Mouse (Mus musculus) MEL (cell line): Measurements from ENCODE around the gene Sgsm3.

Experiments
- CTCF ChIP-seq, 3 experiments: IDR thresholded peaks in 2 of 3; conservative IDR thresholded peaks in 1 of 3; 2 replicates each; pipeline ENCODE4 v1.5.1; 2011 to 2012; ENCODE audit warnings: low read length in 3 of 3, low read depth in 2 of 3, mild to moderate bottlenecking in 2 of 3, improper control_type of control experiment in 1 of 3, inconsistent platforms in 1 of 3, mixed read lengths in 1 of 3, moderate library complexity in 1 of 3; ENCODE audit not compliant: control insufficient read depth in 1 of 3, insufficient read depth in 1 of 3, poor library complexity in 1 of 3, severe bottlenecking in 1 of 3
- ELF1 ChIP-seq: IDR thresholded peaks from 2 replicates; pipeline ENCODE4 v1.6.1; 2014; ENCODE audit warnings: low read depth, mild to moderate bottlenecking, inconsistent platforms, low read length, improper control_type of control experiment, moderate library complexity
- EP300 ChIP-seq, 2 experiments: IDR thresholded peaks; 2 replicates each; pipeline ENCODE4 v1.6.1; 2011; ENCODE audit warnings: improper control_type of control experiment in 2 of 2, low read length in 2 of 2, low read depth in 1 of 2, mild to moderate bottlenecking in 1 of 2
- MAFK ChIP-seq: IDR thresholded peaks from 2 replicates; pipeline ENCODE4 v1.6.1; 2011; ENCODE audit warnings: low read depth, mild to moderate bottlenecking, low read length, improper control_type of control experiment, borderline replicate concordance
- MAX ChIP-seq: IDR thresholded peaks from 2 replicates; pipeline ENCODE4 v1.6.1; 2011; ENCODE audit warnings: low read length, improper control_type of control experiment
- MAZ ChIP-seq: IDR thresholded peaks from 2 replicates; pipeline ENCODE4 v1.6.1; 2012; ENCODE audit warnings: low read depth, mild to moderate bottlenecking, inconsistent platforms, low read length, improper control_type of control experiment
- NRF1 ChIP-seq: IDR thresholded peaks from 2 replicates; pipeline ENCODE4 v1.6.1; 2014; ENCODE audit warnings: low read depth, mild to moderate bottlenecking, inconsistent platforms, low read length, improper control_type of control experiment, moderate library complexity; ENCODE audit not compliant: poor library complexity, insufficient read depth, severe bottlenecking
- POLR2A ChIP-seq, 2 experiments: IDR thresholded peaks; 2 replicates each; pipeline ENCODE4 v1.6.1; 2011 to 2012; ENCODE audit warnings: low read length in 2 of 2, mild to moderate bottlenecking in 2 of 2, control low read depth in 1 of 2, improper control_type of control experiment in 1 of 2, low read depth in 1 of 2, moderate library complexity in 1 of 2; ENCODE audit not compliant: control insufficient read depth in 1 of 2, insufficient read depth in 1 of 2, poor library complexity in 1 of 2
- SMC3 ChIP-seq: IDR thresholded peaks from 2 replicates; pipeline ENCODE4 v1.6.1; 2011; ENCODE audit warnings: low read depth, low read length, improper control_type of control experiment
- TCF12 ChIP-seq: IDR thresholded peaks from 2 replicates; pipeline ENCODE4 v1.6.1; 2014; ENCODE audit warnings: low read depth, mild to moderate bottlenecking, inconsistent platforms, low read length, improper control_type of control experiment, moderate library complexity
- USF1 ChIP-seq: IDR thresholded peaks from 2 replicates; pipeline ENCODE4 v1.6.1; 2014; ENCODE audit warnings: low read depth, mild to moderate bottlenecking, inconsistent platforms, low read length, improper control_type of control experiment, moderate library complexity
- ZKSCAN1 ChIP-seq: IDR thresholded peaks from 2 replicates; pipeline ENCODE4 v1.6.1; 2012; ENCODE audit warnings: low read depth, mild to moderate bottlenecking, inconsistent platforms, low read length, improper control_type of control experiment, moderate library complexity

DNA sequence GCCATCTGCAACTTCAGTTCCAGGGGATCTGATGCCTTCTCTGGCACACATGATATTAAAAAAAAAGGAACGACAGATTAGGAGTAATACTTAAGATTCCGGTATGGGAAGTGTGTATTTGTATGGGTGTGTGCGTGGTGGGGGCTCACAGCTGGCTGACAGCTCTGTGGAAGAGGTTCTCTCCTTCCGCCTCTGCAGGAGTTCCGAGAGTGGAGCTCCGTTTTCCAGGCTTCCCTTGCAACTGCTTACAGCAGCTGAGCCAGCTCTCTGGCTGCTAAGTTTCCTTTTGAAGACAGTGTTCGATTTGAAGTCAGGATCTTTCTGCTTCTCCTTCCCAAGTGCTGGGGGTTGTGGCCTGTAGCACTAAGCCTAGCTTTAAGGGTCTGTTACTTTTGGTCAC is 27.5 kb upstream of the Sgsm3 start:
- TF ChIP-seq MAFK (no peak), CTCF (IDR thresholded peaks at IDR 0.05 in 2 of 3, conservative IDR thresholded peaks at IDR 0.05 in 1 of 3; ENCODE audit: control insufficient read depth in 1 of 3, insufficient read depth in 1 of 3, low read depth in 2 of 3, low read length in 3 of 3, poor library complexity in 1 of 3, severe bottlenecking in 1 of 3) (no peak), EP300 (IDR thresholded peaks at IDR 0.05; ENCODE audit: low read depth in 1 of 2, low read length in 2 of 2) (no peak), NRF1 (no peak), ELF1 (no peak), SMC3 (no peak), ZKSCAN1 (no peak), MAX (no peak), USF1 (no peak), POLR2A (IDR thresholded peaks at IDR 0.05; ENCODE audit: control insufficient read depth in 1 of 2, insufficient read depth in 1 of 2, low read depth in 1 of 2, low read length in 2 of 2, poor library complexity in 1 of 2) (no peak), TCF12 (no peak), MAZ (no peak)
